Mouse (Mus musculus) retina, postnatal 7 days (tissue): ENCODE data around the gene A830018L16Rik.
"Not testable (repeated sequence)": the region's sequence is repeated elsewhere in the genome, so short reads cannot be mapped to it uniquely, and the experiment has no call there.

Experiments used
- DNase-seq: peaks from one replicate; pipeline ENCODE4 v3.0.0-alpha.2; 2012; ENCODE audit warnings: low read depth, low spot score

The A830018L16Rik gene

GRCm38 (mm10) chr1:11413894-11414556 is at the start of gene A830018L16Rik:
A830018L16Rik (plus strand) TSS chr1:11414105.
- DNase-seq: peak; percentile 32

GRCm38 (mm10) chr1:11385846-11386245 is 28.1 kb upstream of the A830018L16Rik start:
- DNase-seq: no peak

DNA sequence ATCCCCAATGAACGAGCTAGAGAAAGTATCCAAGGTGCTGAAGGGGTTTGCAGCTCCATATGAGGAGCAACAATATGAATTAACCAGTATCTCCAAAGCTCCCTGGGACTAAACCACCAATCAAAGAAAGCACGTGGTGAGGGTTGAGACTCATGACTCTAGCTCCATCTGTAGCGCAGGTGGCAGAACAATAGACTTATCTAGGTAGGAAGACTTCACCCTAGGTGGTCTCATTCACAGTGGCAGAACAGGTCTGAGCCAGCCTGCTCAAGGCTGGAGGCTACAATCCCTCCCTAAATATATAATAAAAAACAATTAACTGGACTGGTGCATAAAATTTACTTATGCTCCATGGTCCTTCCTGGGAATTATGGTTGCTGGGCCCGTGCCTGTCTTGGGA is 18.5 kb upstream of the A830018L16Rik start:
- DNase-seq: no peak

DNA sequence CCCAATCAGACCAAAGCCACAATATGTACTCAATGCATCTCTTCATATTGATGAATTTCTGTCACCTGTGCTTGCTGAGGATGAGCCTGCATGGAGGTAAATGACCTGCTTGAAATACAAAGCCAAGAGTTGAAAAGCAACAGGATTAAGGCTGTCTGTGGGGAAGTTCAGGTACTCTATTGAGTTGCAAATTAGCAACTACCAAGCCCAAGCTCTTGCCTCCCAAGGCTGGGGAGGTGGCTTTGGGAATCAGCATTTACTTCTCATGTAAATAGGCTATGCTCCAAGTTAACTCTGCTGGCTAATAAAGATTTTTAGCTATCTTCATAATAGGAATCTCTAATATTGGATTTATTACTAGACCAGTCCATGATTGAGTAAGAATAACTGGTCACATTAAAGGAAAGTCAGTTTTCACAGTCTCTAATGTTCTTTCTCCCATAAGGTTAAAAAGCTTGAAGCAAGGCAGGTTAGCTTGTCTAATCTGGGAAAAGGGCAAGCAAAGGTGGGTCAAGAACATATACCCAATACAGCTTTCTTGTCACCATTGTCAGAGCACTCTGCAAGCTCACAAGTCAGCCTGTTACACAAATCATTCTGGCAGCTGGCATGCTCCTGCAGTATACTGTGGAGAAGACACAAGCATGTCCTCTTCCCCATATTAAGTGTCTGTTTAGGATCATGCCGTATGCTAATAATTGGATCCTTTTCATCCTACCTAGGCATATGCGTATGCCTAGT is 17.7 kb upstream of the A830018L16Rik start:
- no peak for DNase-seq

GRCm38 (mm10) chr1:11401159-11401558 is 12.7 kb upstream of the A830018L16Rik start:
- no peak for DNase-seq

DNA sequence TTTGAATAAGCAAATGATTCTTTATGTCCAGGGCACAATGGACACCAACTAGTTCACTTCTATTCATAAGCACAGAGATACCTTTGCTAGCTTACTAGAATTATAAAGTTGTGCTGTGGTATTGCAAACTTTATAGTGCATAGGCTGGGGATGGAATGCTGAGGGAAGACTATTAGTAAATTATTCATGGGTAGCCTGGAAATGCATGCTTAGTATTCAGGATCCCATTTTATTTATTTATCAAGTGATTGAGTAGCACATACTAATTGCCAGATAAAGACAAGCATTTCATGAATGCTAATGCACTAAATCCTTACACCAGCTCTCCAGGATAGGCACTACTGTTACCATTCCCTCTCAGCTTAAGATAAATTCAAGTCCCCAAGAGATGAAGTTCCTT is 8.4 kb upstream of the A830018L16Rik start:
- no peak for DNase-seq

DNA sequence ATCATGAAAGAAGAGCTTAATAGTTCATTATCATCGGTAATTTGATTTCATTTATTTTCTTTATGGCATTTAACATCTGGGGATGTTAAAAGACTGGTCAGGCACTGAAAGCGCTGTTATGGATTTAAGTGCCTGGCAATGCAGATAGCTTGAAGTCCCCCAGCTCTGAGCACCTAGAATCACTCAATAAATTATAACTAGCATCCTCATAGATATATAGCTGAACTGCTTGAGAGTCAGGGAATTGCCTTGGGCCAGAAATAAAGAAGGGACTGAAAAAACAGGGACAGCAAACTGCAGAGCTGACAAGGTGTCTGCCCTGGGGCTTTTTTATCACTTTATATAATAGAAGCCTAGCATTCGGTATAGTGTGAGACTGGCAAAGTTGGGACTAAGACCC is 7.9 kb upstream of the A830018L16Rik start:
- no peak for DNase-seq

DNA sequence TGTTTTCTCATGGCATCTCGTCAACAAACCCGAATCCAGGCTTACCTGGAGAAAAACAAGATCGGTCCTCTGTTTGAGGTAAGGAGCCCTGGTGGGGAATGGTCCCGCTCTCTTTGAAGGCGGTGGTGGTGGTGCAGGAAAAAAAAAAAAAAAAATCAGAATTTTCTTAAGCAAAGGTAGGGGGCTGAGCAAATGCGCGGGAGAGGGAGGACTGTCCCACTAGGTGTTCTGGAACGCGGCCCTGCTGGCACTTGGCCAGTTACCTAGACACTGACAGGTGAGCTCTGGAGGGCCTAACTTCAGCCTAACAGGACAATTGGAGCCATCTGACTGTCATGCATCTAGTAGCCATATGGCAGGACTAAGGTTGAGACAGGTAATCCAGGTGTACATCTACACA is 655 bp downstream of the A830018L16Rik start:
- no peak for DNase-seq

DNA sequence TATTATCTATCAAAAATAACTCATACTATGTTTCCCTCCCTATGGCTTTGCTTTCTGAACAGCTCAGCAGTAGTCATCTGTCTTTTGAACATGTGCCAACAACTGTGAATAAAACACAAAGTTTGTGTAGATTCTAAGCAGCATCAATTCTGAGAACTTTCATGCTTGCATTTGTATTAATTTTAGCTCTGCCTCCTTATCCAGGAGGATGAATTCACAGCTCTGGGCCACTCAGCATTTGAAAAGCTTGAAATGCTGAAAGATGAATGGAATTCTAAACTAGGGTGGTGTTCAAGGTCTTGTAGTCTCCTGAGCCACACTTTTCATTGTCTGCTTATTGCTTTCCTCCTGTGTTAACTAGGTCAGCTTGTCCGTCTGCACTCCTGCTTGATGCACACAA is 13.4 kb downstream of the A830018L16Rik start:
- no peak for DNase-seq

DNA sequence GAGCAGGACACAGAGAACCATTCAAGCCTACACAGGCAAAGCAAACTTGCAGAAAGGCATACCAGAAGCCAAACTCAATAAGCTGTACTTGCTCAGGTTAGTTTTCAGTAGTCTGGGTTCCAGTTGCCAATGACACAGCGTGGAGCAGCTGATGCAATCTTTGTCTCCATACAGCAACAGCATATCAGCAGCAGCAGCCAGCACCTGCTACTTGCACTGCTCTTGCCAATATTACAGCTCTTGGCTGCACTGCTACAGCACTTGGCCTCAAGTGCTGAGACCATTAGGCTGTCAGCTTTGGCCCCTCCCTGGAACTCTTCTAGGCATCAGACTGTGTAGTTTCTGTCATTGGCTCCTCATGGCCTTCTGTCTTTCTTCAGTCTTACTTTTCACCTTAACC is 44.4 kb downstream of the A830018L16Rik start:
- no peak for DNase-seq

GRCm38 (mm10) chr1:11466325-11466724 is 52.4 kb downstream of the A830018L16Rik start:
- no peak for DNase-seq

DNA sequence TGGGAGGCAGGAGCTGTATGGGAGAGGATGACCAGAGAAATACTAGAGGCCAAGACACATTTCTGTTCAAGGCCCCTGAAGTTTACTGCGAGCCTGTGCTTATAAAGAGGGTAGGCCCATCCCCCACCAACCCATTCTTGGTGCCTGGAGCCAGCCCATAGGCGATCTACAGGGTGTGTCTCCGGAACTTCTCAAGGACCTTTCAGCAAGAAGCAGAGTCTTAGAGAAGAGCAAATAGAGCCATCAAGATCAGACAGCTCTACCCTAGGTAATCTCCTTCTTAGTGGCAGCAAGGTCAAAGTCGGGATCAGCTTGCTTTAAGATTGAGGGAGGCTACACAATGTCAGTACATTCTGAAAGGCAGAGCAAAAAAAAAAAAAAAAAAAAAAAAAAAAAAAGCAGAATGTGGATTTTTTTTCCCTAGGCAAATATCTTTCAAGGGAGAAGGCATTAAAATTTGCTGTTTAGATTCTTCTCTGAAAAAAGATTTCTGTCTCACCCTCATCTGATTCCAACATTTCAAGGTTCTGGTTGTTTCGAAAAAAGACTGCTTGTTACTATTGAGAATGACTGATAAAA is 53.2 kb downstream of the A830018L16Rik start:
- no peak for DNase-seq

GRCm38 (mm10) chr1:11492936-11493335 is 79.0 kb downstream of the A830018L16Rik start:
- no peak for DNase-seq

DNA sequence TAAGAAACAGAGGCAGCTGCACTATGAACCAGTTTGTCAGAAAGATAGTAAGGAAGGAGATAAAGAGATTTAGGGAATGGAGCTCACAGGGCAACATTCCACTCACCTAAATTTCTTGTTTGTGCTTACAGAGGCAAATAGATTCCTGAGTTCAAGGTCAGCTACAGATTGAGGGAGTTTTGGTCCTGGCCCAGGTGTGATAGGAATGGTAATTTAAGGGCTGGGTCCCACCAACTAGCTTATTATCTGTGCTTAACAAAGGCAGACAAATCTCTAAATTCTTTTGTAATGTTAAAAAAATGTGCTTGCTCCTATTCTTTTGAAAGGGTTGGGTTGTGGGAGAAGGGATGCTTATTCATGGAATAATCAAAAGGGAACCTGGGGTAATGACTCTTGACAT is 87.7 kb downstream of the A830018L16Rik start:
- DNase-seq: no peak

DNA sequence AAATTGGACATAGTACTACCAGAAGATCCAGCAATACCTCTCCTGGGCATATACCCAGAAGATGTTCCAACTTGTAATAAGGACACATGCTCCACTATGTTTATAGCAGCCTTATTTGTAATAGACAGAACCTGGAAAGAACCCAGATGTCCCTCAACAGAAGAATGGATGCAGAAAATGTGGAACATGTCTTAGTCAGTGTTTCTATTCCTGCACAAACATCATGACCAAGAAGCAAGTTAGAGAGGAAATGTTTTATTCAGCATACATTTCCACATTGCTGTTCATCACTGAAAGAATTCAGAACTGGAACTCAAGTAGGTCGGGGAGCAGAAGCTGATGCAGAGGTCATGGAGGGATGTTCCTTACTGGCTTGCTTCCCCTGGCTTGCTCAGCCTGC is 135.9 kb downstream of the A830018L16Rik start:
- not testable (repeated sequence) for DNase-seq

GRCm38 (mm10) chr1:11565309-11565708 is 151.4 kb downstream of the A830018L16Rik start:
- DNase-seq: no peak

- no peak for DNase-seq
Observed at GRCm38 (mm10) chr1:11566730-11567129, 152.8 kb downstream of the A830018L16Rik start.

DNA sequence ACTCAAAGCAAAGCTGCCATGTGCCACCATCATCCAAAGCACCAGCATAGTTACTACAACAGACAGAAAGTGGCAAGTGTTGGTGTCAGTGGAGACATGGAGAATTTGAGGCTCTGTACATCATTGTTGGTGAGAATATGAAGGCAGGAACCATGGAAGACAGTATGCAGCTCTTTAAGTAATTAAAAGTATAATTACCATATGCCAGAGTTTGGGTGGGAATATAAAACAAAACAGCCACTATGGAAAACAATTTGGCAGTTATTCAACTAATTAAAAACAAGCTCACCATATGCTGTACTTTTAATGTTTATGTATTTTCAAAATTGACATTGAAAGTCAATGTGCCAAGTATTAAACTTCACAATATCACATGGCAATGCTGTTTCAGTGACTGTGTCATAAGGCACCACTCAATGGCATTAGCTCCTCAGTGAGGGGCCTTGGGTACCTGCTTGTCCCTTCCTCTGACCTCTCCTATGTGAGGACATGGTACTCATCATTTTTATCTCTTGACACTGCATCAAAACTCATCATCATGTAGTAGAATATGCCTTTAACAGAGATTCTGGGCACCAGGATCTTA is 153.5 kb downstream of the A830018L16Rik start:
- DNase-seq: no peak

DNA sequence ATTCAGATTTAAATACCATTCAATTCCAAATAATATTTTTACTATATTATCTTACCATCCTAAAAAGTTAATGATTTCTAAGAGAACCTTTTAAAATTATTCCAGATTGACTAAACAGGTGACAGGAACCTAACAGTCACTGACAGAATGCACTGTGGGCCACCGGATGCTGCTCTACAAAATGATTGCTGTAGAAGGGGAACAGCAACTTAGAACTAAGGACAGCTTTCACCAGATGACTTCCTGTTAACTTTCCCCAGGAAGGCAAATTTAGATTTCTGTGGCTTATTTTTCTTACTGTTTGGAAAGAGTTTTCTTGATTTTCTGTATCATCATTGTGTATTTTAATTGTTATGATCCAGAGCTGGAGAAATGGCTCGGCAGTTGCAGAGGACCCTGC is 156.4 kb downstream of the A830018L16Rik start:
- no peak for DNase-seq

DNA sequence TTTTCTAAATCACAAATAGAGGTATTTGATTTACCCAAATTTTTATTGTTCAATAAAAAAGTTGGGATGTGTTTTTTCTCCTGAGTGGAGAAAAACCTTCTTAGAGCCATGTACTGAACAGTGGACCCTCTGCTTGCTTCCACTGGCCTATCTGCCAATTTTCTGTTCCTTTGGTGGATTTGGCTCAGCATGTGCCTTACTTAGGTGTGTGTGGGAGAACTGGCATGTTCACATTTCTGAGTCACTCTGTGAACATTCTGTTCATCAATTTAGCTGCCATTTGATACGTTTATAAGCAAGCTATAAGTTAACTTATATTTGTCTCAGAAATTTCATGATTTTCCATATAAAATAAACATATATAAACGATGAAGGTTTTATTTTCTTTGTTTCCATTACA is 159.6 kb downstream of the A830018L16Rik start:
- DNase-seq: no peak

GRCm38 (mm10) chr1:11580026-11580425 is 166.1 kb downstream of the A830018L16Rik start:
- DNase-seq: no peak

DNA sequence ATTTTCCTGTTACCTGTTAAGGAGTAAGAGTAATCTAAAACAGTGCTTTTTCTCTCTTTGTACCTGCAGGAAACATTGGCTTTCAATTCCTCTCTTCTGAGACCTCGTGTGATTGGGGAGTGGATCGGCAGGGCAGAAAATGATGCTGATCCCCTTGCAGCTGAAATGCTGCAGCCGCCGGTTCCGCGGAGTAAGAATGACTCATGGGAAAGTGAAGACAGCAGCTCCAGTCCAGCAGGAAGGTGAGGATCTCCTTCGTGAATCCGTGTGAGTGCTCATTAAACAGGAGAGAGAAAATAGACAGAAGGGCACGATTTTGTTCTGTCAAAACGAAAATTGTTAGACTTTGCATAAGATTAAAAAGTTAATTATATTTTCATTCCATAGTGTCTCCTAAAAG is 174.4 kb downstream of the A830018L16Rik start:
- DNase-seq: no peak

DNA sequence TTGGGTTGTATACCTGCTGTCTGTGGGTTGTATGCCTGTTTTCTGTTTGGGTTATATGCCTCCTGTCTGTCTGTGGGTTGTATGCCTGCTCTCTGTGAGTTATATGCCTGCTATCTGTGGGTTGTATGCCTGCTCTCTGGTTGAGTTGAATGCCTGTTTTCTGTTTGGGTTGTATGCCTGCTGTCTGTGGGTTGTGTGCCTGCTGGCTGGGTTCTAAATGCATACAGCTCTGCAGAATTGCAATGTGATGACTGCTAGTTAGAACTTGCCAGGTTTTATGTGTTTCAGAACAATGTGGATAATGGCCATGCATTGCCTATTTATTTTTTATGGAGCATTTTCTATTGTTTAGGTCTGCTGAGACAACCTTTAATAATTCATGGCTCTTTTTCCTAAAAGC is 236.2 kb downstream of the A830018L16Rik start:
- DNase-seq: no peak
